In genomic region chr12:59012710-59013091, GRCm38 (mm10) we compare ENCODE assay signal across 8 mouse cellular contexts. TPM values are rescaled to one million over a fixed set of nuclear protein-coding genes. Genes with fewer than 3 reads are reported as not detected.
DNase-seq lines count a peak whose midpoint lies in the region; ATAC-seq and TF ChIP-seq lines count a peak whose summit lies in the region.

No protein-coding gene starts in this region.

- DNase-seq in kidney, postnatal 10 days, result peak; percentile 13
- DNase-seq in kidney, adult 9 months, result no peak
- DNase-seq in brain, embryonic 14.5 days (ENCODE audit: low read depth), result peak; percentile 44
- peak; percentile 15 for DNase-seq in stomach, postnatal 0 days (ENCODE audit: low spot score)
- no peak for DNase-seq in left cerebral cortex, adult 18-20 months (ENCODE audit: low spot score in 2 of 2)

- no peak for ATAC-seq in heart, embryonic 15.5 days (replicated peaks; ENCODE audit: insufficient number of reproducible peaks, insufficient read depth, low FRiP score, low read depth)
- ATAC-seq in liver, embryonic 15.5 days (ENCODE audit: insufficient read depth), result no peak
- no peak for ATAC-seq in stomach, postnatal 0 days (ENCODE audit: low FRiP score, low TSS enrichment)
- ATAC-seq in inflammation-experienced regulatory T-cells, adult 6 months, result no peak

- H3K9ac ChIP-seq in heart, embryonic 15.5 days, result peak overlapping the region; percentile 71
- H3K9ac ChIP-seq in liver, embryonic 15.5 days, result peak overlapping the region; percentile 77
- H3K9ac ChIP-seq in stomach, postnatal 0 days (ENCODE audit: low read length), result peak overlapping the region; percentile 74

- TF ChIP-seq EP300 in stomach, postnatal 0 days (optimal IDR thresholded peaks at IDR 0.05), result peak; percentile 53

- peaks cover 28% of the 10 kb centered on the region for H3K4me1 ChIP-seq in heart, embryonic 15.5 days (replicated peaks)
- peaks cover 28% of the 10 kb centered on the region for H3K4me1 ChIP-seq in liver, embryonic 15.5 days (replicated peaks)
- peaks cover 5% of the 10 kb centered on the region for H3K4me1 ChIP-seq in stomach, postnatal 0 days (replicated peaks; ENCODE audit: control insufficient read depth, insufficient read depth)

- H3K27ac ChIP-seq in heart, embryonic 15.5 days, result peak overlapping the region; percentile 87
- peak overlapping the region; percentile 98 for H3K27ac ChIP-seq in liver, embryonic 15.5 days (replicated peaks)
- peak overlapping the region; percentile 88 for H3K27ac ChIP-seq in stomach, postnatal 0 days (replicated peaks)

- H3K4me3 ChIP-seq in heart, embryonic 15.5 days, result peak overlapping the region; percentile 74
- H3K4me3 ChIP-seq in liver, embryonic 15.5 days (replicated peaks), result peak overlapping the region; percentile 76
- peak overlapping the region; percentile 58 for H3K4me3 ChIP-seq in stomach, postnatal 0 days (ENCODE audit: low read depth, low read length)

- peaks cover 5% of the 10 kb centered on the region; the same call in 1 of the 2 replicates for H3K36me3 ChIP-seq in heart, embryonic 15.5 days
- peaks cover 21% of the 10 kb centered on the region for H3K36me3 ChIP-seq in liver, embryonic 15.5 days (replicated peaks)
- H3K36me3 ChIP-seq in stomach, postnatal 0 days (ENCODE audit: control insufficient read depth, insufficient read depth, low read length), result no peaks in the 10 kb centered on the region

- no peaks in the 10 kb centered on the region for H3K9me3 ChIP-seq in heart, embryonic 15.5 days (replicated peaks)
- H3K9me3 ChIP-seq in liver, embryonic 15.5 days (replicated peaks), result no peaks in the 10 kb centered on the region
- H3K9me3 ChIP-seq in stomach, postnatal 0 days (ENCODE audit: control insufficient read depth, low read length), result no peaks in the 10 kb centered on the region

- WGBS in heart, embryonic 15.5 days, result 3% methylated on average over 7 of the region's 7 CpGs
- WGBS in liver, embryonic 15.5 days (ENCODE audit: insufficient replicate concordance), result under 1% methylated on average over 7 of the region's 7 CpGs
- under 1% methylated on average over 7 of the region's 7 CpGs for WGBS in stomach, postnatal 0 days

- TF ChIP-seq CTCF in brain, embryonic 14.5 days (IDR thresholded peaks at IDR 0.05; ENCODE audit: borderline replicate concordance, extremely low read depth, insufficient read depth, insufficient read length), result no peak
- no peak for TF ChIP-seq CTCF in stomach, postnatal 0 days (IDR thresholded peaks at IDR 0.05; ENCODE audit: low read depth)

- peak overlapping the region; percentile 71 for H3K4me2 ChIP-seq in heart, embryonic 15.5 days
- H3K4me2 ChIP-seq in liver, embryonic 15.5 days, result peak overlapping the region; percentile 81
- peak overlapping the region; percentile 71 for H3K4me2 ChIP-seq in stomach, postnatal 0 days (replicated peaks; ENCODE audit: low read depth)

- TF ChIP-seq POLR2A in brain, embryonic 14.5 days (IDR thresholded peaks at IDR 0.05; ENCODE audit: borderline replicate concordance, extremely low read depth, insufficient read depth, insufficient read length, poor library complexity, severe bottlenecking), result no peak

- H3K27me3 ChIP-seq in heart, embryonic 15.5 days, result no peaks in the 10 kb centered on the region
- no peaks in the 10 kb centered on the region for H3K27me3 ChIP-seq in liver, embryonic 15.5 days
- H3K27me3 ChIP-seq in stomach, postnatal 0 days (ENCODE audit: control insufficient read depth, insufficient read depth, low read length), result no peaks in the 10 kb centered on the region

RNA-seq across cellular contexts. Expression of gene Gemin2, which starts 0.5 kb away (rescaled TPM):
- 7.6 and 9.3 TPM in 2 replicates for polyA plus RNA-seq in brain, embryonic 14.5 days (2012; rRNA removed)
- 17.9 and 20.8 TPM in 2 replicates for polyA plus RNA-seq in heart, embryonic 15.5 days (2015; fragmentation: Nextera tagmentation; extraction: Ambion mirVana)
- polyA plus RNA-seq in liver, embryonic 15.5 days (2015; fragmentation: Nextera tagmentation; extraction: Ambion mirVana), result 15.7 and 17.7 TPM in 2 replicates
- polyA plus RNA-seq in stomach, postnatal 0 days (2015; fragmentation: Nextera tagmentation; extraction: Ambion mirVana), result 14.8 TPM in 2 replicates
- polyA plus RNA-seq in inflammation-experienced regulatory T-cells, adult 6 months (2017; shearing (Covaris generic)), result 10 to 100 TPM; 38.4 to 43.3 (median 39.6) TPM
- total RNA-seq in left cerebral cortex, adult 18-20 months (2021), result 1 to 10 TPM; 6.6 to 7.6 TPM

RNA-seq across cellular contexts. Expression of gene Sec23a, which starts 0.9 kb away (rescaled TPM):
- 54.5 and 67.7 TPM in 2 replicates for polyA plus RNA-seq in brain, embryonic 14.5 days (2012; rRNA removed)
- polyA plus RNA-seq in heart, embryonic 15.5 days (2015; fragmentation: Nextera tagmentation; extraction: Ambion mirVana), result 57.8 and 63.2 TPM in 2 replicates
- polyA plus RNA-seq in liver, embryonic 15.5 days (2015; fragmentation: Nextera tagmentation; extraction: Ambion mirVana), result 25.1 and 25.7 TPM in 2 replicates
- polyA plus RNA-seq in stomach, postnatal 0 days (2015; fragmentation: Nextera tagmentation; extraction: Ambion mirVana), result 32.4 and 33.7 TPM in 2 replicates
- polyA plus RNA-seq in inflammation-experienced regulatory T-cells, adult 6 months (2017; shearing (Covaris generic)), result 10 to 100 TPM; 30.8 to 34.0 (median 32.3) TPM
- 100 to 1,000 TPM; 102 to 108 TPM for total RNA-seq in left cerebral cortex, adult 18-20 months (2021)

RNA-seq across cellular contexts. Expression of gene Trappc6b, which starts 48.6 kb away (rescaled TPM):
- 114 and 134 TPM in 2 replicates for polyA plus RNA-seq in brain, embryonic 14.5 days (2012; rRNA removed)
- 83.2 and 85.5 TPM in 2 replicates for polyA plus RNA-seq in heart, embryonic 15.5 days (2015; fragmentation: Nextera tagmentation; extraction: Ambion mirVana)
- polyA plus RNA-seq in liver, embryonic 15.5 days (2015; fragmentation: Nextera tagmentation; extraction: Ambion mirVana), result 46.7 and 50.4 TPM in 2 replicates
- polyA plus RNA-seq in stomach, postnatal 0 days (2015; fragmentation: Nextera tagmentation; extraction: Ambion mirVana), result 82.1 and 82.2 TPM in 2 replicates
- polyA plus RNA-seq in inflammation-experienced regulatory T-cells, adult 6 months (2017; shearing (Covaris generic)), result 100 to 1,000 TPM in 2 of 3 experiments, 10 to 100 TPM in 1; 70.3 to 103 (median 103) TPM
- total RNA-seq in left cerebral cortex, adult 18-20 months (2021), result 100 to 1,000 TPM; 121 to 135 TPM

RNA-seq across cellular contexts. Expression of gene Pnn, which starts 54.0 kb away (rescaled TPM):
- polyA plus RNA-seq in brain, embryonic 14.5 days (2012; rRNA removed), result 58.3 and 89.4 TPM in 2 replicates
- 59.4 and 63.0 TPM in 2 replicates for polyA plus RNA-seq in heart, embryonic 15.5 days (2015; fragmentation: Nextera tagmentation; extraction: Ambion mirVana)
- polyA plus RNA-seq in liver, embryonic 15.5 days (2015; fragmentation: Nextera tagmentation; extraction: Ambion mirVana), result 28.5 and 34.7 TPM in 2 replicates
- polyA plus RNA-seq in stomach, postnatal 0 days (2015; fragmentation: Nextera tagmentation; extraction: Ambion mirVana), result 30.2 and 39.2 TPM in 2 replicates
- 100 to 1,000 TPM in 2 of 3 experiments, 10 to 100 TPM in 1; 95.0 to 156 (median 100) TPM for polyA plus RNA-seq in inflammation-experienced regulatory T-cells, adult 6 months (2017; shearing (Covaris generic))
- total RNA-seq in left cerebral cortex, adult 18-20 months (2021), result 10 to 100 TPM; 54.6 to 64.6 TPM

Comparison
In these comparisons a context has a peak if more than half of its experiments do, and no peak if none do; other contexts are left out.
1. DNase-seq: peak in kidney, postnatal 10 days (single experiment), brain, embryonic 14.5 days (single experiment) and stomach, postnatal 0 days (single experiment); none in kidney, adult 9 months (single experiment) and left cerebral cortex, adult 18-20 months (0 of 2).
2. Peak in every context shown above with its lines, with median percentiles within 50 percentile points of each other: H3K27ac ChIP-seq, H3K4me2 ChIP-seq, H3K4me3 ChIP-seq and H3K9ac ChIP-seq.